In genomic region chr5:54252038-54252437, GRCm38 (mm10) we compare ENCODE assay signal across 26 mouse cellular contexts.
DNase-seq lines count a peak whose midpoint lies in the region; ATAC-seq and TF ChIP-seq lines count a peak whose summit lies in the region.
"Had no signal": no experiment of that assay in that cellular context is flagged by ENCODE, and none has a peak within 500 bp of the region (broad histone marks: within the 10 kb centered on the region; RNA-seq: fewer than 3 reads in every experiment).

No protein-coding gene starts in this region.

- no peaks in the 10 kb centered on the region for H3K4me1 ChIP-seq in liver, postnatal 0 days (ENCODE audit: insufficient read depth)
- H3K4me1 ChIP-seq in liver, embryonic 12.5 days, result no peaks in the 10 kb centered on the region
- H3K4me1 ChIP-seq: embryonic facial prominence, embryonic 10.5 days; embryonic facial prominence, embryonic 12.5 days; forebrain, embryonic 13.5 days; forebrain, embryonic 15.5 days had no signal

- H3K27me3 ChIP-seq in liver, postnatal 0 days (ENCODE audit: insufficient read depth, low read length), result no peaks in the 10 kb centered on the region
- no peaks in the 10 kb centered on the region for H3K27me3 ChIP-seq in liver, embryonic 12.5 days (replicated peaks)
- H3K27me3 ChIP-seq: CH12.LX; embryonic facial prominence, embryonic 12.5 days; forebrain, embryonic 13.5 days; forebrain, embryonic 15.5 days; Patski had no signal

- WGBS in liver, postnatal 0 days (ENCODE audit: insufficient replicate concordance), result 46% methylated on average over 2 of the region's 2 CpGs
- WGBS in liver, embryonic 12.5 days (ENCODE audit: insufficient replicate concordance), result 52% methylated on average over 2 of the region's 2 CpGs

- TF ChIP-seq CTCF in liver, postnatal 0 days (IDR thresholded peaks at IDR 0.05; ENCODE audit: low read depth), result no peak

- no peaks in the 10 kb centered on the region for H3K9me3 ChIP-seq in liver, postnatal 0 days (ENCODE audit: low read length)
- H3K9me3 ChIP-seq in liver, embryonic 12.5 days (replicated peaks), result no peaks in the 10 kb centered on the region
- H3K9me3 ChIP-seq: embryonic facial prominence, embryonic 10.5 days; embryonic facial prominence, embryonic 12.5 days; forebrain, embryonic 13.5 days; forebrain, embryonic 15.5 days; G1E had no signal

- no peak overlapping the region for H3K4me2 ChIP-seq in liver, postnatal 0 days (ENCODE audit: low read depth, low read length)
- no peak overlapping the region for H3K4me2 ChIP-seq in liver, embryonic 12.5 days
- H3K4me2 ChIP-seq: embryonic facial prominence, embryonic 12.5 days; forebrain, embryonic 13.5 days; forebrain, embryonic 15.5 days had no signal

- no peak overlapping the region for H3K27ac ChIP-seq in liver, postnatal 0 days (ENCODE audit: low read depth)
- no peak overlapping the region for H3K27ac ChIP-seq in liver, embryonic 12.5 days
- H3K27ac ChIP-seq: embryonic facial prominence, embryonic 10.5 days; embryonic facial prominence, embryonic 12.5 days; forebrain, embryonic 13.5 days; forebrain, embryonic 15.5 days had no signal

- no peak overlapping the region for H3K4me3 ChIP-seq in liver, postnatal 0 days (ENCODE audit: low read depth, low read length)
- H3K4me3 ChIP-seq in liver, embryonic 12.5 days, result no peak overlapping the region
- H3K4me3 ChIP-seq: embryonic facial prominence, embryonic 10.5 days; embryonic facial prominence, embryonic 12.5 days; forebrain, embryonic 13.5 days; forebrain, embryonic 15.5 days had no signal

- H3K36me3 ChIP-seq in liver, postnatal 0 days (replicated peaks; ENCODE audit: insufficient read depth, low read length), result no peaks in the 10 kb centered on the region
- no peaks in the 10 kb centered on the region for H3K36me3 ChIP-seq in liver, embryonic 12.5 days
- H3K36me3 ChIP-seq: embryonic facial prominence, embryonic 10.5 days; embryonic facial prominence, embryonic 12.5 days; forebrain, embryonic 15.5 days; G1E had no signal

- no peak for TF ChIP-seq EP300 in liver, postnatal 0 days (IDR thresholded peaks at IDR 0.05; ENCODE audit: low read depth)

- no peak overlapping the region for H3K9ac ChIP-seq in liver, postnatal 0 days (replicated peaks)
- H3K9ac ChIP-seq in liver, embryonic 12.5 days, result no peak overlapping the region
- H3K9ac ChIP-seq: embryonic facial prominence, embryonic 12.5 days; forebrain, embryonic 13.5 days; forebrain, embryonic 15.5 days; forebrain, postnatal 0 days had no signal

- no peak for DNase-seq in liver, postnatal 0 days
- no peak for DNase-seq in left cerebral cortex, adult 11 months (ENCODE audit: low spot score)
- no peak for DNase-seq in layer of hippocampus, adult 11-12 months (ENCODE audit: low spot score)
- no peak for DNase-seq in lung, postnatal 36 days
- DNase-seq: adrenal gland, adult 8-10 months; adrenal gland, postnatal 14 days; adrenal gland, postnatal 36 days; B cell, adult 2 months; cerebellum, adult 11-12 months; cerebellum, adult 2 months; cerebellum, adult 9-10 months; cerebellum, postnatal 10 days; cerebellum, postnatal 36 days; forebrain, postnatal 0 days had no signal

- 0 out of 2 replicates have a peak, but pooled peaks have one; percentile 25 for ATAC-seq in liver, postnatal 0 days
- no peak for ATAC-seq in liver, embryonic 12.5 days
- peak; percentile 47 for ATAC-seq in common myeloid progenitor, adult 5-6 weeks (replicated peaks; ENCODE audit: low read depth, poor library complexity, severe bottlenecking)
- ATAC-seq in megakaryocyte, adult 5-6 weeks (ENCODE audit: poor library complexity, severe bottlenecking), result peak; percentile 54
- ATAC-seq: activated CD4-positive, CD25-positive, alpha-beta regulatory T cell, adult 4 months; CD4-positive, CD25-positive, alpha-beta regulatory T cell, adult 4 months; forebrain, embryonic 13.5 days; forebrain, embryonic 15.5 days; forebrain, postnatal 0 days; Patski had no signal
